Mouse (Mus musculus) hindbrain, embryonic 14.5 days (tissue): Measurements from ENCODE around the gene Fanci. TPM values are rescaled to one million over a fixed set of nuclear protein-coding genes. Genes with fewer than 3 reads are reported as not detected.

Experiments
- ATAC-seq: fragments of 200-750 bp; cut with Nextera tagmentation; 2 replicates; pipeline ENCODE4 v1.8.0; 2017; ENCODE audit warnings: moderate number of reproducible peaks, mild to moderate bottlenecking, moderate TSS enrichment, moderate library complexity; ENCODE audit not compliant: low FRiP score
- DNase-seq: peaks from one replicate; pipeline ENCODE4 v3.0.0-alpha.2; 2015; ENCODE audit warnings: low spot score
- H3K27ac ChIP-seq: fragments of 300-500 bp; sonication (generic); 2 replicates; pipeline ENCODE4 v1.5.1; 2014; ENCODE audit warnings: mild to moderate bottlenecking, moderate library complexity
- H3K27me3 ChIP-seq: fragments of 300-500 bp; sonication (generic); 2 replicates; pipeline ENCODE4 v1.6.1; 2014; ENCODE audit warnings: mild to moderate bottlenecking, low read length, mixed read lengths; ENCODE audit not compliant: control insufficient read depth, insufficient read depth
- H3K36me3 ChIP-seq: fragments of 300-500 bp; sonication (generic); replicated peaks from 2 replicates; pipeline ENCODE4 v1.6.1; 2014; ENCODE audit not compliant: control insufficient read depth, insufficient read depth
- H3K4me1 ChIP-seq: fragments of 300-500 bp; sonication (generic); replicated peaks from 2 replicates; pipeline ENCODE4 v1.6.1; 2014; ENCODE audit warnings: antibody characterized with exemption, low read length, mixed read lengths; ENCODE audit not compliant: control insufficient read depth, insufficient read depth
- H3K4me2 ChIP-seq: fragments of 300-500 bp; sonication (generic); replicated peaks from 2 replicates; pipeline ENCODE4 v1.6.1; 2014; ENCODE audit warnings: mild to moderate bottlenecking, moderate library complexity
- H3K4me3 ChIP-seq: fragments of 300-500 bp; sonication (generic); replicated peaks from 2 replicates; pipeline ENCODE4 v1.5.1; 2014; ENCODE audit warnings: mild to moderate bottlenecking, low read length
- H3K9ac ChIP-seq: fragments of 300-500 bp; sonication (generic); 2 replicates; pipeline ENCODE4 v1.6.1; 2014
- H3K9me3 ChIP-seq: fragments of 300-500 bp; sonication (generic); 2 replicates; pipeline ENCODE4 v1.6.1; 2016; ENCODE audit warnings: low read length; ENCODE audit not compliant: control insufficient read depth
- WGBS: fragments of 180-500 bp; shearing (Covaris S2); extraction: QIAGEN DNeasy Blood & Tissue Kit; methylation state at CpG from one replicate; pipeline ENCODE4 v1.1.7; 2014; 5-methylcytosine and 5-hydroxymethylcytosine counted together
- polyA plus RNA-seq: library from polyadenylated mRNA; unstranded; fragments of >200 nt; fragmentation: Nextera tagmentation; extraction: Ambion mirVana; gene quantifications from 2 replicates; pipeline ENCODE4 v1.2.1, GENCODE M21; 2014

The Fanci gene
- polyA plus RNA-seq, 1 experiment from 2014 or later, result 2.3 TPM

DNA sequence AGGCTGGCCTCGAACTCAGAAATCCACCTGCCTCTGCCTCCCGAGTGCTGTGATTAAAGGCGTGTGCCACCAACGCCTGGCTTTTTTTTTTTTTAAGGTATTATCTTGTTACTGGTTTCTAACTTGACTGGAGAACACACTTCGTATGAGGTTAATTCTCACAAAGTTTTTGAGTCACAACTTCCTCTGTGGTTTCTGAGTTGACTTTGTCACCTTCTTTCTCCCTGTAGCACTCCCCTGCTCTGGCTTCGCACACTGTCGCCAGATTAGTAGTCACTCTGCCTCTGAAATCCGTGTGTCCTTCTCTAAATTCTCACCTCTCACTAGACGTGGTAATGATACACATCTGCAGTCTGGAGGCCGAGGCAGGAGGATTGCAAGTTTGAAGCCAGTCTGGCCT lies 31.1 kb downstream of the Fanci start:
- 94% methylated on average over 10 of the region's 10 CpGs for WGBS
- no peak overlapping the region for H3K4me3 ChIP-seq
- no peaks in the 10 kb centered on the region for H3K9me3 ChIP-seq
- no peaks in the 10 kb centered on the region for H3K4me1 ChIP-seq
- H3K36me3 ChIP-seq, result no peaks in the 10 kb centered on the region
- H3K27ac ChIP-seq, result no peak overlapping the region
- H3K4me2 ChIP-seq, result no peak overlapping the region
- H3K27me3 ChIP-seq, result no peaks in the 10 kb centered on the region
- no peak for DNase-seq
- no peak overlapping the region for H3K9ac ChIP-seq
- ATAC-seq, result no peak

DNA sequence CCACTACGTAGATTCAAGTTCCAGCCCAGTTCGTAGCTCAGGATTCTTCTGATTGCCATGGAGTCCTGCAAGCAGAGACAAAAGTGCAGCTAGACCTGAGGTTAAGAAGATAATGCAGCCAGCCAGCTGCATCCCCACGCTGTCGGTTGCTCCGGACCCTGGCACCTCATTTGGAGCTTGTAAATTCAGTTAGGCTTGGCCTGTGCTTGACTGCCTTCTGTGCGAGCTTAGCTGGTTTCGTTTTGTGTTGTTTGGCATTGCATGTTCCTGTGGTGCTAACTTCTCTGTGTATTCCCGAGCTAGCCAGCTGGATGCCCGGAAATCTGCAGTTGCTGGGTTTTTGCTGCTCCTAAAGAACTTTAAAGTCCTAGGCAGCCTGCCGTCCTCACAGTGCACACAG lies 34.1 kb downstream of the Fanci start:
- Histone ChIP-seq H3K9me3 (no peaks in the 10 kb centered on the region), H3K27ac (no peak overlapping the region), H3K4me1 (no peaks in the 10 kb centered on the region), H3K9ac (no peak overlapping the region), H3K36me3 (no peaks in the 10 kb centered on the region), H3K27me3 (no peaks in the 10 kb centered on the region), H3K4me3 (no peak overlapping the region), H3K4me2 (no peak overlapping the region)
- WGBS, result 65% methylated on average over 10 of the region's 10 CpGs
- DNase-seq, result no peak
- 0 out of 2 replicates have a peak, but pooled peaks have one; percentile 37 for ATAC-seq

DNA sequence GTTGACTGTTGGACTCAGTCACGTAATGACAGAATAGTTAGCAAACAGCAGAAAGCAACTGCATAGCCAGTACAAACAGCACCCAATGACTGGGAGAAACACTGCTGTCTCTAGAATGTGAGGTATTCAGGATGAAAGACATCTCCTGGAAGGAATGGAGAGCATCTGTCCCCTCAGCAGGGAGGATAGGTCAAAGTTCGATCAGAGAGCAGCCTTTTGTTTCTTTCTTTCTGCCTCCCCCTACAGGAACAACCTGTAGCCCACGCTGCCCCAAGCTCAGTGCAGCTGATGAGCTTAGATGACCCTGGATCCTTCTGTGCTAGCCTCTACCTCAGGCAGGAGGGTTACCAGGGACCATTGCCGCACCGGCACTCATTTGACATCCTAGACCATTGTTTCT lies 36.5 kb downstream of the Fanci start:
- Histone ChIP-seq H3K4me1 (no peaks in the 10 kb centered on the region), H3K27me3 (no peaks in the 10 kb centered on the region), H3K27ac (no peak overlapping the region), H3K9ac (no peak overlapping the region), H3K9me3 (no peaks in the 10 kb centered on the region), H3K4me2 (no peak overlapping the region), H3K4me3 (no peak overlapping the region), H3K36me3 (no peaks in the 10 kb centered on the region)
- WGBS, result 50% methylated on average over 5 of the region's 5 CpGs
- DNase-seq (no peak), ATAC-seq (no peak)

DNA sequence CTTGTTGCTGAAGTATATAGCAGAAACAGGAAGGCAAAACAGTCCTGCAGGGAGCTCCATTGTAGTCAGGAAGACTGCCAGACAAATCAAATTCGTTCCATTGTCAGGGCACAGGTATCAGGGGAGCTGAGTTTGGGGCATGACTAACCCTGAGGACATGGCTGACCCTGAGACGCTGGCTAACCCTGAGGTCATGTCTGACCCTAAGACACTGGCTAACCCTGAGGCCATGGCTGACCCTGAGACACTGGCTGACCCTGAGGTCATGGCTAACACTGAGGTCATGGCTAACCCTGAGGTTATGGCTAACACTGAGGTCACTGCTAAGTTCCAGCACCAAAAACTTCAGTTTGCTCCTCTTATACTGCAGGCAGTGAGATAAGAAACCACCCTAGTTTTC lies 48.3 kb downstream of the Fanci start:
- WGBS, result 77% methylated on average over 2 of the region's 2 CpGs
- 0 out of 2 replicates have a peak, but pooled peaks cover 3% of the 10 kb centered on the region for H3K36me3 ChIP-seq
- no peak overlapping the region for H3K4me3 ChIP-seq
- H3K27ac ChIP-seq, result no peak overlapping the region
- DNase-seq, result no peak
- no peak for ATAC-seq
- no peaks in the 10 kb centered on the region for H3K9me3 ChIP-seq
- H3K27me3 ChIP-seq, result no peaks in the 10 kb centered on the region
- no peaks in the 10 kb centered on the region for H3K4me1 ChIP-seq
- no peak overlapping the region for H3K4me2 ChIP-seq
- no peak overlapping the region for H3K9ac ChIP-seq

DNA sequence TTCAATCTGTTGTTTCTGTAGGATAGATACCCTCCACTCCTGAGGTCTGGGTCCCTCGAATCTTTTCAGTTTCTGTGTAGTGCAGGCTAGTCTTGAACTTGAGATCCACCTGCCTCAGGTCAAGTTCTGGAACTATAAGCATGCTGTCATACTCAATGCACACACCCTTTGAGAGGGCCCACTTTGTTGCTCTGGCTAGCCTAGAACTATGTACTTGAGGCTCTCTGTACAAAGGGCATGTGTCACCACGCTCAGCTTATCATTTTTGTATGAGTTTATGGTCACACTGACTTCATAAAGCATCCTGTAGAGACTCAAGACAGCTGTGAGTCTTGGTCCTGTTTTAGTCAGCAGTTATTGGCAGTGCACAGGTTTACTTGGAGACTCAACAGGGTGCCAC lies 55.3 kb downstream of the Fanci start:
- Histone ChIP-seq H3K4me1 (no peaks in the 10 kb centered on the region), H3K9me3 (no peaks in the 10 kb centered on the region), H3K4me3 (no peak overlapping the region), H3K4me2 (no peak overlapping the region), H3K36me3 (peaks cover 55% of the 10 kb centered on the region), H3K9ac (no peak overlapping the region), H3K27me3 (no peaks in the 10 kb centered on the region), H3K27ac (no peak overlapping the region)
- ATAC-seq (no peak), DNase-seq (no peak)
- WGBS, result 96% methylated on average over 2 of the region's 2 CpGs

DNA sequence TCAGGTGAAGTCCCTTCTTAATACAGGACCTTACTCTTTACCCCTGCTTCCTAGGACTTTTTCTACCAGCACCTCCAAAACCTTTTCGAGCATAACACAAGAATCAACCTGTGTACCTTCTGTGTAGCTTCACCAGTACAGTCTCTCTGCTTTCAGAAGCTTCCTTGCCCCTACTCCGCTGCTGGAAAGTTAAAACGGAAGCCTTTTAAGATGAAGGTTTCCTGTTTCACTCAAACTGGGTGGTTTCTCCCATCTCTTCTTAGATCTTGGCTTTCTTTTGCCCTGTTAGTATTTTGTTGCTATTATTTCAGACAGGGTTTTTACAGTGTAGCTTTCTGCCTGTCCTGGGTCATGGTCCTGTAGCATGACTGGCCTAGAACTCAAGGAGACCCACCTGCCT lies 55.8 kb downstream of the Fanci start:
- no peaks in the 10 kb centered on the region for H3K9me3 ChIP-seq
- H3K27me3 ChIP-seq, result no peaks in the 10 kb centered on the region
- WGBS, result 94% methylated on average over 3 of the region's 3 CpGs
- H3K9ac ChIP-seq, result no peak overlapping the region
- peaks cover 60% of the 10 kb centered on the region for H3K36me3 ChIP-seq
- no peak overlapping the region for H3K4me2 ChIP-seq
- H3K4me1 ChIP-seq, result no peaks in the 10 kb centered on the region
- DNase-seq, result no peak
- no peak for ATAC-seq
- no peak overlapping the region for H3K27ac ChIP-seq
- no peak overlapping the region for H3K4me3 ChIP-seq

DNA sequence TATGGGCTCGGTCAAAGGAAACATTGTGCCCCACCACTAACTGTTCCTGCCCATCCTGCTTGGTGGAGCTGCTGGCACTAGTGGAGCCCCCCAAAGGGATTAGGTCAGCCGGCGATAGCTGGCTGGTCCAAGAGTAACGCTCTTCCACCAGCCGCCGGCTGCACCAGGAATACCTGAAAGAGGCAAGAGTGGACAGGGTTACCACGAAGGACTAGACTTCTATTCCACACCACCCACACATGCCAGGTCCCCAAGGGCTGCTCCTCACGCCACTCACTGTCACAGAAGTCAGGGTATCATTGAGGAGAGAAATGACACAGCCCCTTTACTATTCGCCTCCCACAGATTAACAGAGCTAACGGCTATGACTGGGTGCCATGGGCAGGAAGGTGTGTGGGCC lies 70.0 kb downstream of the Fanci start:
- 95% methylated on average over 10 of the region's 10 CpGs for WGBS
- H3K4me3 ChIP-seq, result no peak overlapping the region
- no peak for ATAC-seq

DNA sequence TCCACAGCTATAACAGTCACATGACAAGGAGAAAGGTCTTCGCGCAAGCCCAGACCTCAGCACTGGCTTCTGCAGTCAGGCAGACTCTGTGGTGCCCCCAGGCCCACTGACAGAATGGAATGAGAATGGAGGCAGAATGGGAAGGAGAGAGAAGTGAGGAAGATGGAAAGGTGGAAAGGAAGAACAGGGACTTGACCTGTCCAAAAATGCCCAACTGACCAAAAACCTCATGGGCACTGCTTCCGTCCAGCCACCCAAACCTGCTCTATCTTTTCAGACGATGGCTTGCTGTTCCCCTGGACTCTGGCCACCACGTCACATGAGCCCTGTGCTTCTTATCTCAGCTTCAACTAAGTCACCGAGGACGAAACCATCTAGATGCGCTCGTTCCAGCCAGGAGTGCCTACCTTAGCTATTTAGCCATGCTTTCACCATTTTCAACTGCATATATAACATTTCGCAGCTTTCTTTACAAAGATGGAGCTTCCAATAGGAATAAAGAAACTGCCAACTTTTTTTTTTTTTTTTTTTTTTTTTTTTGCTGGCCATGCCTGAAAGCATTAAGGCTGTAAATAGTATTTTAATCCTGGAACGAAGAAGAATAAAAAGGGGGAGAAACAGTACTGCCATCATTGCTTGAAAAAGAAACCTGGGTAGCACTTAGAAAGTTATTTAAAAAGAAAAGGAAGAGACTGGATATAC lies 71.8 kb downstream of the Fanci start:
- ATAC-seq (no peak), DNase-seq (no peak)
- H3K4me1 ChIP-seq, result peaks cover 24% of the 10 kb centered on the region
- no peak overlapping the region for H3K9ac ChIP-seq
- H3K9me3 ChIP-seq, result no peaks in the 10 kb centered on the region
- no peaks in the 10 kb centered on the region for H3K27me3 ChIP-seq
- H3K36me3 ChIP-seq, result peaks cover 47% of the 10 kb centered on the region
- no peak overlapping the region for H3K27ac ChIP-seq
- H3K4me3 ChIP-seq, result no peak overlapping the region
- 90% methylated on average over 11 of the region's 11 CpGs for WGBS
- peak overlapping the region; percentile 85; the same call in 1 of the 2 replicates for H3K4me2 ChIP-seq

More for the DNA sequence above, 70.0 kb downstream of the Fanci start:
- H3K27me3 ChIP-seq, result no peaks in the 10 kb centered on the region
- H3K9ac ChIP-seq, result no peak overlapping the region
- no peaks in the 10 kb centered on the region for H3K9me3 ChIP-seq
- no peak for DNase-seq
- peaks cover 14% of the 10 kb centered on the region for H3K4me1 ChIP-seq
- H3K4me2 ChIP-seq, result no peak overlapping the region
- peaks cover 65% of the 10 kb centered on the region for H3K36me3 ChIP-seq
- H3K27ac ChIP-seq, result no peak overlapping the region

DNA sequence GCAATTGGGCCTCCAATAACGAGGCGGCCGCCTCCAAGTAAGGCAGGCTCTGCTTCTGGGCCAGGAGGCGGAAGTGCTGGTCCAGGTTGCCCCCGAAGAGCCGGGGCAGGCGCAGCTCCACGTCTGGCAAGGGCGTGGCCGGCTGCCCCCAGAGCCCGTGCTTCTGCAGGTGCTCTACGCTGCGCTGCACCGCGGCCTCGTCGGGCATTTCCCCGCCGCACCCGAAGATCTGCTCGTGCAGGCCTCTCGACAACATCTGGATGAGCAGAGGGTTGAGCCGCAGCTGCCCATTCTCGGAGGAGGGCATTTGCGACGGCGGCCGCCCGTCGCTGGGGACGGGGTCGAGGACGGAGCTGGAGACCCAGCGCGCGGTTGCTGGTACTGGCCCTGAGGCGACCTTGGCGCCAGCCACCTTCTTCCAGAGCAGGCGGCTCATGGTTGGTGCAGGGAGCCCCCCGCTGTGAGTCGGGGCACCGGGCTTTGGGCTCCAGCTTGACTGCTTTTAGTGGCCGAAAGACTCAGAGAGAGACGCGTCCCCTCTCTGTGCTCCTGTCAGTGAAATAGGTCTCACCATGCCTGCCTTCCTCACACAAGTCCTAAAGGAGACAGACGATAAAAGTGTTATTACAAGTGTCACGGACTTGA lies 73.2 kb downstream of the Fanci start:
- Histone ChIP-seq H3K27ac (no peak overlapping the region), H3K4me1 (peaks cover 24% of the 10 kb centered on the region), H3K9ac (peak overlapping the region; percentile 83), H3K4me2 (peak overlapping the region; percentile 85), H3K4me3 (peak overlapping the region; percentile 90), H3K36me3 (peaks cover 33% of the 10 kb centered on the region), H3K9me3 (no peaks in the 10 kb centered on the region), H3K27me3 (no peaks in the 10 kb centered on the region)
- 6% methylated on average over 47 of the region's 47 CpGs for WGBS
- ATAC-seq, result no peak
- no peak for DNase-seq
